Mouse (Mus musculus): ENCODE results near the gene Uqcrh. TPM values are rescaled to one million over a fixed set of nuclear protein-coding genes. Genes with fewer than 3 reads are reported as not detected.

The Uqcrh gene
- polyA plus RNA-seq, 1 experiment: 769 TPM

- peaks cover 55% of the 10 kb centered on the region for H3K79me3 ChIP-seq (ENCODE audit: low read depth)
- H3K4me3 ChIP-seq (ENCODE audit: insufficient read depth, poor library complexity, severe bottlenecking): peak overlapping the region; percentile 79
- TF ChIP-seq CTCF (IDR thresholded peaks at IDR 0.05; ENCODE audit: control insufficient read depth, insufficient read depth, insufficient read length) (no peak), CEBPB (IDR thresholded peaks at IDR 0.05; ENCODE audit: low read depth) (no peak), FOSL1 (IDR thresholded peaks at IDR 0.05; ENCODE audit: insufficient read depth, low read length, poor library complexity, severe bottlenecking) (no peak), MYOG (IDR thresholded peaks at IDR 0.05; ENCODE audit: control insufficient read depth, extremely low read depth, insufficient read length) (no peak), MAX (IDR thresholded peaks at IDR 0.05) (no peak), MYOD1 (IDR thresholded peaks at IDR 0.05; ENCODE audit: control insufficient read depth, insufficient read length, low read depth) (no peak), USF1 (IDR thresholded peaks at IDR 0.05; ENCODE audit: low read depth) (no peak)
Measured at GRCm38 (mm10) chr4:116077240-116078095, 2.6 kb upstream of the Uqcrh start.

GRCm38 (mm10) chr4:116076369-116077231, 1.7 kb upstream of the Uqcrh start:
- peak overlapping the region; percentile 79 for H3K4me3 ChIP-seq (ENCODE audit: insufficient read depth, poor library complexity, severe bottlenecking)
- no peaks in the 10 kb centered on the region for H3K27me3 ChIP-seq (ENCODE audit: control insufficient read depth, insufficient read depth, insufficient read length)
- peaks cover 78% of the 10 kb centered on the region for H3K79me2 ChIP-seq (ENCODE audit: control insufficient read depth, insufficient read depth)
- peaks cover 26% of the 10 kb centered on the region for H3K36me3 ChIP-seq (ENCODE audit: control insufficient read depth, insufficient read depth)
- H3K79me3 ChIP-seq (ENCODE audit: low read depth): peaks cover 63% of the 10 kb centered on the region
- TF ChIP-seq CTCF (IDR thresholded peaks at IDR 0.05; ENCODE audit: control insufficient read depth, insufficient read depth, insufficient read length) (no peak), USF1 (IDR thresholded peaks at IDR 0.05; ENCODE audit: low read depth) (no peak), MYOD1 (IDR thresholded peaks at IDR 0.05; ENCODE audit: control insufficient read depth, insufficient read length, low read depth) (no peak), CEBPB (IDR thresholded peaks at IDR 0.05; ENCODE audit: low read depth) (no peak), FOSL1 (IDR thresholded peaks at IDR 0.05; ENCODE audit: insufficient read depth, low read length, poor library complexity, severe bottlenecking) (no peak), MAX (IDR thresholded peaks at IDR 0.05) (no peak), MYOG (IDR thresholded peaks at IDR 0.05; ENCODE audit: control insufficient read depth, extremely low read depth, insufficient read length) (no peak)
- peak overlapping the region; percentile 92 for H3ac ChIP-seq (ENCODE audit: control insufficient read depth, insufficient read length, low read depth)

More at GRCm38 (mm10) chr4:116077240-116078095, 2.6 kb upstream of the Uqcrh start:
- H3K27me3 ChIP-seq (ENCODE audit: control insufficient read depth, insufficient read depth, insufficient read length): no peaks in the 10 kb centered on the region
- peaks cover 69% of the 10 kb centered on the region for H3K79me2 ChIP-seq (ENCODE audit: control insufficient read depth, insufficient read depth)
- H3ac ChIP-seq (ENCODE audit: control insufficient read depth, insufficient read length, low read depth): peak overlapping the region; percentile 92
- peaks cover 34% of the 10 kb centered on the region for H3K36me3 ChIP-seq (ENCODE audit: control insufficient read depth, insufficient read depth)

- H3ac ChIP-seq (ENCODE audit: control insufficient read depth, insufficient read length, low read depth): peak overlapping the region; percentile 92
- H3K27me3 ChIP-seq (ENCODE audit: control insufficient read depth, insufficient read depth, insufficient read length): no peaks in the 10 kb centered on the region
- peaks cover 71% of the 10 kb centered on the region for H3K79me3 ChIP-seq (ENCODE audit: low read depth)
- peaks cover 86% of the 10 kb centered on the region for H3K79me2 ChIP-seq (ENCODE audit: control insufficient read depth, insufficient read depth)
- peaks cover 19% of the 10 kb centered on the region for H3K36me3 ChIP-seq (ENCODE audit: control insufficient read depth, insufficient read depth)
- H3K4me3 ChIP-seq (ENCODE audit: insufficient read depth, poor library complexity, severe bottlenecking): peak overlapping the region; percentile 79
- no peak for TF ChIP-seq MYOD1 (IDR thresholded peaks at IDR 0.05; ENCODE audit: control insufficient read depth, insufficient read length, low read depth)
- TF ChIP-seq CTCF (IDR thresholded peaks at IDR 0.05; ENCODE audit: control insufficient read depth, insufficient read depth, insufficient read length): no peak
- TF ChIP-seq CEBPB (IDR thresholded peaks at IDR 0.05; ENCODE audit: low read depth): no peak
- TF ChIP-seq MYOG (IDR thresholded peaks at IDR 0.05; ENCODE audit: control insufficient read depth, extremely low read depth, insufficient read length): no peak
Measured at GRCm38 (mm10) chr4:116075631-116076368, 929 bp upstream of the Uqcrh start.

GRCm38 (mm10) chr4:116074145-116074675, 661 bp downstream of the Uqcrh start:
- no peak for TF ChIP-seq CTCF (IDR thresholded peaks at IDR 0.05; ENCODE audit: control insufficient read depth, insufficient read depth, insufficient read length)
- TF ChIP-seq MYOD1 (IDR thresholded peaks at IDR 0.05; ENCODE audit: control insufficient read depth, insufficient read length, low read depth): no peak
- no peak for TF ChIP-seq CEBPB (IDR thresholded peaks at IDR 0.05; ENCODE audit: low read depth)
- no peak for TF ChIP-seq USF1 (IDR thresholded peaks at IDR 0.05; ENCODE audit: low read depth)
- no peak for TF ChIP-seq MYOG (IDR thresholded peaks at IDR 0.05; ENCODE audit: control insufficient read depth, extremely low read depth, insufficient read length)
- no peak for TF ChIP-seq FOSL1 (IDR thresholded peaks at IDR 0.05; ENCODE audit: insufficient read depth, low read length, poor library complexity, severe bottlenecking)
- TF ChIP-seq MAX (IDR thresholded peaks at IDR 0.05): no peak
- Histone ChIP-seq H3K4me3 (ENCODE audit: insufficient read depth, poor library complexity, severe bottlenecking) (peak overlapping the region; percentile 79), H3K27me3 (ENCODE audit: control insufficient read depth, insufficient read depth, insufficient read length) (no peaks in the 10 kb centered on the region), H3K36me3 (ENCODE audit: control insufficient read depth, insufficient read depth) (peaks cover 19% of the 10 kb centered on the region), H3ac (ENCODE audit: control insufficient read depth, insufficient read length, low read depth) (peak overlapping the region; percentile 67), H3K79me3 (ENCODE audit: low read depth) (peaks cover 84% of the 10 kb centered on the region), H3K79me2 (ENCODE audit: control insufficient read depth, insufficient read depth) (peaks cover 97% of the 10 kb centered on the region)

GRCm38 (mm10) chr4:116073146-116073545, 1.7 kb downstream of the Uqcrh start:
- Histone ChIP-seq H3ac (ENCODE audit: control insufficient read depth, insufficient read length, low read depth) (no peak overlapping the region), H3K4me3 (ENCODE audit: insufficient read depth, poor library complexity, severe bottlenecking) (no peak overlapping the region)

More at GRCm38 (mm10) chr4:116073146-116073545, 1.7 kb downstream of the Uqcrh start:
- Histone ChIP-seq H3K79me3 (ENCODE audit: low read depth) (peaks cover 77% of the 10 kb centered on the region), H3K79me2 (ENCODE audit: control insufficient read depth, insufficient read depth) (peaks cover 97% of the 10 kb centered on the region), H3K36me3 (ENCODE audit: control insufficient read depth, insufficient read depth) (peaks cover 28% of the 10 kb centered on the region), H3K27me3 (ENCODE audit: control insufficient read depth, insufficient read depth, insufficient read length) (no peaks in the 10 kb centered on the region)
- TF ChIP-seq FOSL1 (IDR thresholded peaks at IDR 0.05; ENCODE audit: insufficient read depth, low read length, poor library complexity, severe bottlenecking) (no peak), MYOG (IDR thresholded peaks at IDR 0.05; ENCODE audit: control insufficient read depth, extremely low read depth, insufficient read length) (no peak), USF1 (IDR thresholded peaks at IDR 0.05; ENCODE audit: low read depth) (no peak), CTCF (IDR thresholded peaks at IDR 0.05; ENCODE audit: control insufficient read depth, insufficient read depth, insufficient read length) (no peak), MAX (IDR thresholded peaks at IDR 0.05) (no peak), CEBPB (IDR thresholded peaks at IDR 0.05; ENCODE audit: low read depth) (no peak), MYOD1 (IDR thresholded peaks at IDR 0.05; ENCODE audit: control insufficient read depth, insufficient read length, low read depth) (no peak)

Data from C2C12 (cell line).